Mouse (Mus musculus): Measurements from ENCODE around the gene Cldn14. TPM values are rescaled to one million over a fixed set of nuclear protein-coding genes. Genes with fewer than 3 reads are reported as not detected.
A peak's percentile ranks its signal among the peaks of the same experiment; 100 is the strongest.

Cldn14 gene
- polyA plus RNA-seq, 1 experiment from 2014 or later: not detected

GRCm38 (mm10) chr16:93934588-93934987, 74.0 kb downstream of the Cldn14 start:
- H3K9ac ChIP-seq (ENCODE audit: low read length): no peak overlapping the region
- H3K27me3 ChIP-seq (ENCODE audit: control insufficient read depth, insufficient read depth, low read length): peaks cover 30% of the 10 kb centered on the region
- no peaks in the 10 kb centered on the region for H3K9me3 ChIP-seq (ENCODE audit: control insufficient read depth, low read length)
- no peak overlapping the region for H3K27ac ChIP-seq (replicated peaks in 1 of 2; ENCODE audit: control insufficient read depth in 1 of 2, insufficient read depth in 1 of 2, low read depth in 2 of 2, low read length in 2 of 2)
- WGBS: 15% methylated on average over 13 of the region's 13 CpGs
- H3K4me3 ChIP-seq (ENCODE audit: control insufficient read depth in 1 of 2, insufficient read depth in 1 of 2, low read depth in 1 of 2, low read length in 2 of 2): no peak overlapping the region
- H3K4me1 ChIP-seq (ENCODE audit: control insufficient read depth in 2 of 2, insufficient read depth in 2 of 2, low read length in 2 of 2): 0 out of 4 replicates have a peak, but pooled peaks cover 0 to 3% of the 10 kb centered on the region in 2 experiments
- ATAC-seq (ENCODE audit: insufficient number of reproducible peaks, insufficient read depth, low FRiP score, low read depth): no peak
- H3K4me2 ChIP-seq (ENCODE audit: low read length): peak overlapping the region; percentile 5; the same call in 1 of the 2 replicates
- no peaks in the 10 kb centered on the region for H3K36me3 ChIP-seq (ENCODE audit: control insufficient read depth, insufficient read depth, low read length)

- Histone ChIP-seq H3K9me3 (ENCODE audit: control insufficient read depth, low read length) (no peaks in the 10 kb centered on the region), H3K4me2 (ENCODE audit: low read length) (no peak overlapping the region), H3K36me3 (ENCODE audit: control insufficient read depth, insufficient read depth, low read length) (no peaks in the 10 kb centered on the region), H3K4me1 (ENCODE audit: control insufficient read depth in 2 of 2, insufficient read depth in 2 of 2, low read length in 2 of 2) (0 out of 4 replicates have a peak, but pooled peaks cover 0 to 3% of the 10 kb centered on the region in 2 experiments), H3K4me3 (ENCODE audit: control insufficient read depth in 1 of 2, insufficient read depth in 1 of 2, low read depth in 1 of 2, low read length in 2 of 2) (no peak overlapping the region), H3K9ac (ENCODE audit: low read length) (no peak overlapping the region), H3K27me3 (ENCODE audit: control insufficient read depth, insufficient read depth, low read length) (peaks cover 30% of the 10 kb centered on the region), H3K27ac (replicated peaks in 1 of 2; ENCODE audit: control insufficient read depth in 1 of 2, insufficient read depth in 1 of 2, low read depth in 2 of 2, low read length in 2 of 2) (no peak overlapping the region)
- 71% methylated on average over 17 of the region's 17 CpGs for WGBS
- no peak for ATAC-seq (ENCODE audit: insufficient number of reproducible peaks, insufficient read depth, low FRiP score, low read depth)
Observed at GRCm38 (mm10) chr16:93932185-93933168, 76.2 kb downstream of the Cldn14 start.

GRCm38 (mm10) chr16:93929370-93930032, 79.1 kb downstream of the Cldn14 start:
- H3K4me1 ChIP-seq (ENCODE audit: control insufficient read depth in 2 of 2, insufficient read depth in 2 of 2, low read length in 2 of 2): no peaks in the 10 kb centered on the region
- 81% methylated on average over 17 of the region's 17 CpGs for WGBS
- H3K27ac ChIP-seq (replicated peaks in 1 of 2; ENCODE audit: control insufficient read depth in 1 of 2, insufficient read depth in 1 of 2, low read depth in 2 of 2, low read length in 2 of 2): no peak overlapping the region
- H3K4me3 ChIP-seq (ENCODE audit: control insufficient read depth in 1 of 2, insufficient read depth in 1 of 2, low read depth in 1 of 2, low read length in 2 of 2): no peak overlapping the region
- H3K9ac ChIP-seq (ENCODE audit: low read length): no peak overlapping the region
- H3K36me3 ChIP-seq (ENCODE audit: control insufficient read depth, insufficient read depth, low read length): no peaks in the 10 kb centered on the region
- ATAC-seq (ENCODE audit: insufficient number of reproducible peaks, insufficient read depth, low FRiP score, low read depth): no peak
- H3K4me2 ChIP-seq (ENCODE audit: low read length): no peak overlapping the region
- H3K9me3 ChIP-seq (ENCODE audit: control insufficient read depth, low read length): no peaks in the 10 kb centered on the region
- H3K27me3 ChIP-seq (ENCODE audit: control insufficient read depth, insufficient read depth, low read length): peaks cover 7% of the 10 kb centered on the region; the same call in 1 of the 2 replicates

- WGBS: 79% methylated on average over 8 of the region's 8 CpGs
- H3K9ac ChIP-seq (ENCODE audit: low read length): no peak overlapping the region
- H3K36me3 ChIP-seq (ENCODE audit: control insufficient read depth, insufficient read depth, low read length): no peaks in the 10 kb centered on the region
- H3K4me3 ChIP-seq (ENCODE audit: control insufficient read depth in 1 of 2, insufficient read depth in 1 of 2, low read depth in 1 of 2, low read length in 2 of 2): no peak overlapping the region
- no peak overlapping the region for H3K4me2 ChIP-seq (ENCODE audit: low read length)
- ATAC-seq (ENCODE audit: insufficient number of reproducible peaks, insufficient read depth, low FRiP score, low read depth): no peak
- no peaks in the 10 kb centered on the region for H3K27me3 ChIP-seq (ENCODE audit: control insufficient read depth, insufficient read depth, low read length)
- no peak overlapping the region for H3K27ac ChIP-seq (replicated peaks in 1 of 2; ENCODE audit: control insufficient read depth in 1 of 2, insufficient read depth in 1 of 2, low read depth in 2 of 2, low read length in 2 of 2)
- peaks cover 0 to 3% of the 10 kb centered on the region in 2 experiments; a peak in 1 of 4 replicates for H3K4me1 ChIP-seq (ENCODE audit: control insufficient read depth in 2 of 2, insufficient read depth in 2 of 2, low read length in 2 of 2)
- no peaks in the 10 kb centered on the region for H3K9me3 ChIP-seq (ENCODE audit: control insufficient read depth, low read length)
Observed at GRCm38 (mm10) chr16:93925684-93926247, 82.9 kb downstream of the Cldn14 start.

DNA sequence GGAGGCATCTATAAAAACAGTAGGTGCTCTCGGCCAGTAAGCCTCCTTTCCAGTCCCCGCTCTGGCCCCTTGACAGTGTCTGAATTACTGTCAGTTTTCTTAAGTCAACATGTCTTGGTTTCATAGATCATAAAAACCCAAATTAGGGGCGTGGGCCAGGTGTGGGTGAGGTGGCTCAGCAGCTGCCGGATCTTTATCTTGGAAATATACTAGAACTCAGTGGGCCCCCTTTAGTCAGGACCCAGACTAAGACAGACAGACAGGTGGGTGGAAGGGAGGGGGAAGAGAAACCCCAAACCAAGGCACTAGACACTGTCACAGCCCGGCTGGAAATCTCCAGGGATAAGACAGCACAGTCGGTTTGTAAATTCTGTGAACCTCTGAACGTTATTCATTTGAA, 84.8 kb downstream of the Cldn14 start:
- H3K27ac ChIP-seq (replicated peaks in 1 of 2; ENCODE audit: control insufficient read depth in 1 of 2, insufficient read depth in 1 of 2, low read depth in 2 of 2, low read length in 2 of 2): no peak overlapping the region
- ATAC-seq (ENCODE audit: insufficient number of reproducible peaks, insufficient read depth, low FRiP score, low read depth): no peak
- H3K27me3 ChIP-seq (ENCODE audit: control insufficient read depth, insufficient read depth, low read length): no peaks in the 10 kb centered on the region
- H3K4me3 ChIP-seq (ENCODE audit: control insufficient read depth in 1 of 2, insufficient read depth in 1 of 2, low read depth in 1 of 2, low read length in 2 of 2): no peak overlapping the region
- no peaks in the 10 kb centered on the region for H3K36me3 ChIP-seq (ENCODE audit: control insufficient read depth, insufficient read depth, low read length)
- peaks cover 0 to 3% of the 10 kb centered on the region in 2 experiments; a peak in 1 of 4 replicates for H3K4me1 ChIP-seq (ENCODE audit: control insufficient read depth in 2 of 2, insufficient read depth in 2 of 2, low read length in 2 of 2)
- no peak overlapping the region for H3K4me2 ChIP-seq (ENCODE audit: low read length)
- no peaks in the 10 kb centered on the region for H3K9me3 ChIP-seq (ENCODE audit: control insufficient read depth, low read length)
- 78% methylated on average over 7 of the region's 7 CpGs for WGBS
- H3K9ac ChIP-seq (ENCODE audit: low read length): no peak overlapping the region

DNA sequence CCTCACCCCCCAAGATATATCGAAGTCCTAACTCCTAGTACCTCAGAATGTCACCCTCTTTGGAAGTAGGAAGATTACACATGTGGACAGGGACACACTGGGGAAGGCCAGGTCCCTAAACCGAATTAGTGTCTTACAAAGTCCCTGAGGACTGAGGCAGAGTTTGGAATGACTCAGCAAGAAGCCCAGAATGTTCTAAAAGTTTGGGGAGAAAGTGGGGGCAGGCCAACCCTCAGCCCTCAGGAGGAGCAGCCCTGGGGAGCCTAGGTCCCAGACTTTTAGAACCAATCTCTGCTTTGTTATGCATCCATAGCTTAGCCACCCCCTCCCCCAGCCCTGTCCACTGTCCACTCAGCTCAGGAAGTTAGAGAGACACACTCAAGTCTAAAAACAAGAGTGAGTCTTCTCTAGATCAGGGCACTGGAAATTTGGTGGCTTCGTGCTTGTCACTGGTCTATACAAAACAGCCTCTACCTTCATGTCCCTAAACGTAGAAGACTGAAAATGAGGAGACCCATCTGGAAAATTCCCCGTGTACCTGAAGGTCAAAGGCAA, 85.7 kb downstream of the Cldn14 start:
- WGBS: 71% methylated on average over 5 of the region's 5 CpGs

GRCm38 (mm10) chr16:93920673-93921072, 88.0 kb downstream of the Cldn14 start:
- Histone ChIP-seq H3K27ac (replicated peaks in 1 of 2; ENCODE audit: control insufficient read depth in 1 of 2, insufficient read depth in 1 of 2, low read depth in 2 of 2, low read length in 2 of 2) (no peak overlapping the region), H3K4me1 (ENCODE audit: control insufficient read depth in 2 of 2, insufficient read depth in 2 of 2, low read length in 2 of 2) (peaks cover 0 to 5% of the 10 kb centered on the region in 2 experiments; a peak in 1 of 4 replicates), H3K9ac (ENCODE audit: low read length) (no peak overlapping the region), H3K4me3 (ENCODE audit: control insufficient read depth in 1 of 2, insufficient read depth in 1 of 2, low read depth in 1 of 2, low read length in 2 of 2) (no peak overlapping the region), H3K27me3 (ENCODE audit: control insufficient read depth, insufficient read depth, low read length) (no peaks in the 10 kb centered on the region), H3K4me2 (ENCODE audit: low read length) (no peak overlapping the region), H3K36me3 (ENCODE audit: control insufficient read depth, insufficient read depth, low read length) (no peaks in the 10 kb centered on the region), H3K9me3 (ENCODE audit: control insufficient read depth, low read length) (no peaks in the 10 kb centered on the region)
- 49% methylated on average over 4 of the region's 4 CpGs for WGBS
- no peak for ATAC-seq (ENCODE audit: insufficient number of reproducible peaks, insufficient read depth, low FRiP score, low read depth)

More for the DNA sequence above, 85.7 kb downstream of the Cldn14 start:
- Histone ChIP-seq H3K27me3 (ENCODE audit: control insufficient read depth, insufficient read depth, low read length) (no peaks in the 10 kb centered on the region), H3K9me3 (ENCODE audit: control insufficient read depth, low read length) (no peaks in the 10 kb centered on the region), H3K4me3 (ENCODE audit: control insufficient read depth in 1 of 2, insufficient read depth in 1 of 2, low read depth in 1 of 2, low read length in 2 of 2) (no peak overlapping the region), H3K9ac (ENCODE audit: low read length) (no peak overlapping the region), H3K4me2 (ENCODE audit: low read length) (no peak overlapping the region), H3K36me3 (ENCODE audit: control insufficient read depth, insufficient read depth, low read length) (no peaks in the 10 kb centered on the region), H3K4me1 (ENCODE audit: control insufficient read depth in 2 of 2, insufficient read depth in 2 of 2, low read length in 2 of 2) (peaks cover 0 to 5% of the 10 kb centered on the region in 2 experiments; a peak in 1 of 4 replicates), H3K27ac (replicated peaks in 1 of 2; ENCODE audit: control insufficient read depth in 1 of 2, insufficient read depth in 1 of 2, low read depth in 2 of 2, low read length in 2 of 2) (no peak overlapping the region)
- no peak for ATAC-seq (ENCODE audit: insufficient number of reproducible peaks, insufficient read depth, low FRiP score, low read depth)

Measured in heart, embryonic 14.5 days (tissue).